9 mouse cellular contexts compared by ENCODE assay signal in the genomic region with DNA sequence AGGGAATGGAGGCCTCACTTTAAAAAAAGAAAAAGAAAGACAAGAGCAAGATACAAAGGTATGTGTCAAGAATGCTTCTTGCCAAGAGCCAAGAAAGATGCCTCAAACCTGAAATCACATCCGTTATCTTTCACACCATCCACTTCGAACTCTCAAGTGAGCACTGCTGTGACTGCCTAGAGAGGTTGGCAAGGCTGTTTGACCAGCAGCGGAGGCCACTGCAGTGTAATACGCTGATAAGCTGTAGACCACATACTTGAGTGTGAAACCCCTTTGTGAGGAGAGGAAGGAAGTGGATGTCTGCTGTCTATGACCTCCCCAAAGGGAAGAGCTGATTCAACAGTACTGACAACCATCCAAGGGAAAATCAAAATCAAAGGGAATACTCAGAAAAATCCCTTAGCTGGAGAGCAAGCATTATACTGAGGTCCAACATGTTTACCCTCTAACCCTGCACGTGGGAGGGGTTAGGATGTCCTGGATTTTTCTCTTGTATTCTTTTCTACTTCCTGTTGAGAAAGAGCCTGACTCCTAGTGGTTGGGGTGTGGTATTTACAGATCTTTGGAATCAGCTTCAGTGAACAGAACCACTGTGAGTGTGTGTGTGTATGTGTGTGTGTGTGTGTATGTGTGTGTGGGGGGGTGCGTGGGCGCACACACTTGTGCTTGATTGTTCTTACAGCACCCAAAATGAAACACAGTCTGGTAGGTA.
DNase-seq lines count a peak whose midpoint lies in the region; ATAC-seq lines count a peak whose summit lies in the region.
"Had no signal": no experiment of that assay in that cellular context is flagged by ENCODE, and none has a peak within 500 bp of the region (broad histone marks: within the 10 kb centered on the region; RNA-seq: fewer than 3 reads in every experiment).

No protein-coding gene starts in this region.

- H3K4me3 ChIP-seq in heart, embryonic 12.5 days = no peak overlapping the region
- H3K4me3 ChIP-seq in liver, embryonic 13.5 days (replicated peaks) = no peak overlapping the region
- H3K4me3 ChIP-seq: erythroblast, embryonic 14.5 days had no signal

- H3K4me2 ChIP-seq in heart, embryonic 12.5 days = no peak overlapping the region
- no peak overlapping the region for H3K4me2 ChIP-seq in liver, embryonic 13.5 days

- H3K9me3 ChIP-seq in heart, embryonic 12.5 days (replicated peaks) = peaks cover 3% of the 10 kb centered on the region; the same call in 1 of the 2 replicates
- H3K9me3 ChIP-seq in liver, embryonic 13.5 days (replicated peaks) = no peaks in the 10 kb centered on the region

- H3K27ac ChIP-seq in heart, embryonic 12.5 days (ENCODE audit: poor library complexity, severe bottlenecking) = no peak overlapping the region
- H3K27ac ChIP-seq in liver, embryonic 13.5 days = no peak overlapping the region

- ATAC-seq in heart, embryonic 12.5 days (ENCODE audit: insufficient number of reproducible peaks, low FRiP score) = 0 out of 2 replicates have a peak, but pooled peaks have one; percentile 27
- peak; percentile 43; the same call in 1 of the 2 replicates for ATAC-seq in liver, embryonic 13.5 days (ENCODE audit: low read depth)

- no peaks in the 10 kb centered on the region for H3K36me3 ChIP-seq in heart, embryonic 12.5 days
- no peaks in the 10 kb centered on the region for H3K36me3 ChIP-seq in liver, embryonic 13.5 days

- DNase-seq in heart, adult 9 months (ENCODE audit: low spot score in 2 of 2) = no peak
- peak; percentile 16 for DNase-seq in thymus, postnatal 14 days
- no peak for DNase-seq in thymus, postnatal 36 days
- DNase-seq in liver, embryonic 13.5 days = no peak
- DNase-seq in urinary bladder, postnatal 4 days (ENCODE audit: low spot score in 2 of 2) = no peak
- DNase-seq in layer of hippocampus, adult 9-11 months = no peak
- no peak for DNase-seq in right cerebral cortex, postnatal 25 days

- no peak overlapping the region for H3K9ac ChIP-seq in heart, embryonic 12.5 days
- H3K9ac ChIP-seq in liver, embryonic 13.5 days = no peak overlapping the region

- peaks cover 36% of the 10 kb centered on the region for H3K4me1 ChIP-seq in heart, embryonic 12.5 days (replicated peaks)
- H3K4me1 ChIP-seq in liver, embryonic 13.5 days (replicated peaks) = peaks cover 4% of the 10 kb centered on the region

- H3K27me3 ChIP-seq in heart, embryonic 12.5 days (replicated peaks) = no peaks in the 10 kb centered on the region
- no peaks in the 10 kb centered on the region for H3K27me3 ChIP-seq in liver, embryonic 13.5 days

- WGBS in heart, embryonic 12.5 days = 44% methylated on average over 7 of the region's 7 CpGs
- 13% methylated on average over 7 of the region's 7 CpGs for WGBS in liver, embryonic 13.5 days (ENCODE audit: insufficient replicate concordance)
